Mouse (Mus musculus): Measurements from ENCODE around the gene Cdca8.

GRCm38 (mm10) chr4:124889935-124890334 is 49.2 kb downstream of the Cdca8 start:
- TF ChIP-seq POLR2A (IDR thresholded peaks at IDR 0.05; ENCODE audit: control insufficient read depth in 1 of 2, insufficient read depth in 1 of 2, low read depth in 1 of 2, low read length in 2 of 2, poor library complexity in 1 of 2) (no peak), MAZ (IDR thresholded peaks at IDR 0.05; ENCODE audit: low read depth, low read length) (no peak), CTCF (IDR thresholded peaks at IDR 0.05 in 2 of 3, conservative IDR thresholded peaks at IDR 0.05 in 1 of 3; ENCODE audit: control insufficient read depth in 1 of 3, insufficient read depth in 1 of 3, low read depth in 2 of 3, low read length in 3 of 3, poor library complexity in 1 of 3, severe bottlenecking in 1 of 3) (no peak), CHD1 (IDR thresholded peaks at IDR 0.05; ENCODE audit: low read depth, low read length) (no peak), RAD21 (IDR thresholded peaks at IDR 0.05; ENCODE audit: low read depth, low read length) (no peak), HCFC1 (IDR thresholded peaks at IDR 0.05; ENCODE audit: low read depth, low read length) (no peak), EP300 (IDR thresholded peaks at IDR 0.05; ENCODE audit: low read depth in 1 of 2, low read length in 2 of 2) (no peak)
